Mouse (Mus musculus) liver (tissue): ENCODE measurements at regions not wholly inside any gene's neighbourhood (a gene's known extent, or its start where the extent isn't known, plus 50 kb on each side); places are given as distances from the start of the nearest gene placed in this dataset.
A peak's percentile ranks its signal among the peaks of the same experiment; 100 is the strongest.

Experiments used
- DNase-seq: peaks from one replicate; pipeline ENCODE4 v3.0.0-alpha.2; 2020; ENCODE audit warnings: mixed read lengths

GRCm38 (mm10) chr11:65638211-65638610 lies 149.9 kb downstream of the Map2k4 start:
- no peak for DNase-seq

GRCm38 (mm10) chr11:65637206-65637605 lies 150.9 kb downstream of the Map2k4 start:
- no peak for DNase-seq

GRCm38 (mm10) chr11:65635307-65635706 lies 152.8 kb downstream of the Map2k4 start:
- DNase-seq = no peak

GRCm38 (mm10) chr11:65631164-65631563 lies 156.9 kb downstream of the Map2k4 start:
- peak; percentile 22 for DNase-seq

- no peak for DNase-seq
Observed at GRCm38 (mm10) chr11:65630436-65630835, 157.7 kb downstream of the Map2k4 start.

GRCm38 (mm10) chr11:65629320-65629719 lies 158.8 kb downstream of the Map2k4 start:
- peak; percentile 30 for DNase-seq

GRCm38 (mm10) chr11:65618976-65619375 lies 169.1 kb downstream of the Map2k4 start:
- no peak for DNase-seq

GRCm38 (mm10) chr11:65610536-65610935 lies 177.6 kb downstream of the Map2k4 start:
- DNase-seq = no peak

GRCm38 (mm10) chr11:65609056-65609455 lies 179.0 kb downstream of the Map2k4 start:
- DNase-seq = no peak

- no peak for DNase-seq
Observed at GRCm38 (mm10) chr11:65597298-65598076, 190.6 kb downstream of the Map2k4 start.

GRCm38 (mm10) chr11:65588491-65588890 lies 199.6 kb downstream of the Map2k4 start:
- DNase-seq = no peak

- no peak for DNase-seq
Observed at GRCm38 (mm10) chr11:65567831-65568230, 220.3 kb downstream of the Map2k4 start.

- DNase-seq = no peak
Observed at GRCm38 (mm10) chr11:65558236-65558635, 229.9 kb downstream of the Map2k4 start.

- no peak for DNase-seq
Observed at GRCm38 (mm10) chr11:65551073-65551472, 237.0 kb downstream of the Map2k4 start.

GRCm38 (mm10) chr11:65544281-65544680 lies 243.8 kb downstream of the Map2k4 start:
- no peak for DNase-seq

GRCm38 (mm10) chr11:65543581-65543980 lies 244.5 kb downstream of the Map2k4 start:
- no peak for DNase-seq

- no peak for DNase-seq
Observed at GRCm38 (mm10) chr11:65537046-65537630, 251.0 kb downstream of the Map2k4 start.

GRCm38 (mm10) chr11:65535726-65536442 lies 252.2 kb downstream of the Map2k4 start:
- DNase-seq = no peak

GRCm38 (mm10) chr11:65530744-65531143 lies 257.4 kb downstream of the Map2k4 start:
- DNase-seq = no peak

- DNase-seq = no peak
Observed at GRCm38 (mm10) chr11:65505106-65505865, 235.5 kb upstream of the Myocd start.

- no peak for DNase-seq
Observed at GRCm38 (mm10) chr11:65497979-65498378, 228.2 kb upstream of the Myocd start.

GRCm38 (mm10) chr11:65497415-65497814 lies 227.6 kb upstream of the Myocd start:
- no peak for DNase-seq

GRCm38 (mm10) chr11:65495034-65495433 lies 225.2 kb upstream of the Myocd start:
- no peak for DNase-seq
